Mouse (Mus musculus) lung, adult 18-20 months (tissue): ENCODE results near the gene Tmc2.

Experiments
- DNase-seq, 2 experiments: peaks; one replicate each; pipeline ENCODE4 v3.0.0; 2022; ENCODE audit warnings: mixed read lengths in 2 of 2

Gene Tmc2

DNA sequence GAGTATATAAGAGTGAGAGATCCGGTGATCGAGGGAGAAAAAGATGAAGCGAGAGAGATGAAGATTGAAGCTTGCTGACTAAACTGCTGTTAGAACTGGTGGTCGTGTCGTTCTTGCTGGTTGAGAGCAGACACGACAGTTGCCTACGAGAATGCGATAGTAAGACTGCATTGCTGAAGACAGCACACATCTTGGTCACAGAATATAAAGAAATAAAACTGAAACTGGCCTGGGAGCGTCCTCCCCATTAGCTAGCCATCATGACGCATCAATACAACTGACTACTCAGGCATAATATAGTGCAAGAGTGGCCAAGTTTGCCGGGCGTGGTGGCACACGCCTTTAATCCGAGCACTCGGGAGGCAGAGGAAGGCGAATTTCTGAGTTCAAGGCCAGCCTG lies at the start of gene Tmc2:
Gene Tmc2, plus strand, starts transcription at position 301 of the 400 bp plus-strand sequence.
- DNase-seq = no peak

- DNase-seq = no peak
Observed at GRCm38 (mm10) chr2:130146089-130146668, 48.8 kb upstream of the Tmc2 start.

DNA sequence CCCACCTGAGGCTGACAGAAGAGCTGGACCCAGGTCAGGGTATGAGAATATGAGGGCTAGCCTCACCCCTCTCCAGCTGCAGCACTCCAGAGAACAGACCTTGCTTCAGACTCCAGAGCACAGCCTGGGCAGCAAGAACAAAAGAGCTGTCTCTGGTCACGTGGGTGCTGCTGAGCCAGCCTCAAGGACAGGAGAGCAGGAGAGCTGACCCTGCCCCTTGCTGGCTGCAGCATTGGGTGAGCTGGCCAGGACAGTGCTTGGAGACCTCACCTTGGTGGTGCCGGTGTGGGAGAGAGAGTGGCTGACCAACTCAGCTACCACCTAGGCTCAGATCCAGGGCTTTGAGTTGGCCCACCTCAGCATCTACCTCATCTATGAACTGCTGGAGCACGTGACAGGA lies 39.8 kb upstream of the Tmc2 start:
- DNase-seq = no peak

DNA sequence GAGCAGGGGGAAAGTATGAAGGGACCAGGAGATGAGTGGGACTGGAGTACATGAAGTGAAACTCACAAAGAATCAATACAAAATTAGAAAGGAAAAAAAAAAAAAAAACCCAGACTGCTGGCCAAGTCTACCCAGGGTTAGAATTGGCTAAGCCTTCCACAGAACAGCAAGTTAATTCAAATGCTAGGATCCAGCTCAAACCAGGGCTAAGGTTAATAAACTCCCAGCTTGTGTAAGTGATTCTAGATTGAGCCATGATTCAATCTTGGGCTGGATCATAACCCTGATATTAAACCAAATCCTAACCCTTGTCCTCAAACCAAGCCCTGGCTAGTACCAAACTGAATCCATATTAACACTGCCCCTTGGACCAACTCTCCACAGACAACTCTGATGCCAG lies 39.1 kb upstream of the Tmc2 start:
- DNase-seq = no peak

DNA sequence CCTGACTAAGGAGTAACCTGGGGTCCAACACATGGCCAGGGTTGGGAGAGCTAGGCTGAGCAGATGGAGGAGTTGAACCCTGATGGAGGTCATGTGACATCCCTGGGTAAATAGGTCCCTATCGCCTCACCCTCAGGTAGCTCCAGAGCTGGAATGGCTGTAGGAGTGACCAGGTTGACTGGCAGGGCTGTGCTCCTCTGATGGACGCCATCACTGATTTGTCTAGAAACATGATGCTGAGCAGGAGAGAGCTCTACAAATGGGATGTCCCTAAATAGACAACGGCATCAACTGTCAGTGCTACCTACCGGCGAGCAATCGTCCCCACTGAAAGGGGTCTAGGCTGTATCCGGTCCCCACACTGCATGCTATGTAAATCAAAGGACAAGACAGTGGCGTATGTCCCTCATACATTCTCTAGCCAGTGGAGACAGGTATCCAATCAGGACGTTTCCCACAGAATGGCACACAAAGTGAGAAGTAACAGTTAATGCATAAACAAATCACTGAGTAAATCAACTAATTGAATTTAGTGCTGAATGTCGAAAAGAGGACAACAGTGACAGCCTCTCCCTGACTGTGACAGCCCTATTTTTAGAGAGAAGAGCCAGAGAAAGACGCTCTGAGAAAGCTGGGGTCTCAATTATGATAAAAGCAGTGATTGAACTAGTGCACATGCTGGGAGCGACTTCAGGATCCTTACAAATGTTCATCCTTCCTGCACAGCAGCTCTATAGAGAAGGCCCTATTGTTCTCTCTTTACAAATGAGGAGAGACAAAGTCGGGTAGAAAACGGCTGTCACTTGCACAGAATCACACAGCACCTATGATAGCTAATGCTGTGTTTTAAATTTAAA lies 37.5 kb upstream of the Tmc2 start:
- no peak for DNase-seq

DNA sequence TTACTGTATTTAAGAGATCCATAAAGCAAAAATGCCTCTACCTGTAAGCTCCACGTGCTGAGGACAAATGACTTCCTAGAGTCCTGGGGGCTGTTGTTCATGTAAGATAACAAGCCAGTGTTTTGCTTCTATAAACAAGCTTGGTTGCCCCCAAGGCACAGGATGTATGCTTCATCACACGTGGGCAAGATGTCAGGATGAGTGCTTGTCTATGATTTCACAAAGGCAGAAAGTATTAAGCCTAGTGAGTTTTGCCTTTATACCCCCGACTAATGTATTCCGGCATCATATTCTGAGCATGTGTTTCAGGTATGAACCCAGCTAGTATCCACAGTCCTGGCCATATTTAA lies 36.9 kb upstream of the Tmc2 start:
- no peak for DNase-seq

DNA sequence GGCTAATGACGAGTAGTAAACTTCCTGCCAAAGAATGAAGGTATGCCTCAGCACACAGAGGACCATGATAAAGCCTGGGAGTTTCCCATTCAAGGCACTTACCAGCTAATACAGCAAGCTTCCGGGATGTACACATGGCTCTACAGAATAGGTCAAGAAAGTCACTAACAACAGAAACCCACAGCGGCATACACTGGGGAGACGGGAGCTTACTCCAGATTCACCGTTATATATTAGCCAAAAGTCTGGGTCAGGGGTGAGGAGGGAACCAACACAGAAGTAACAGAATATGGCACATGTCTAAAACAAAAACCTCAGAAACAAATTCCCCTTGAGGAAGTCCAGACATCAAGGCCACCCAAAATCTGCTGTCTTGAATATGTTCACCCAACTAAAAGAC lies 32.3 kb upstream of the Tmc2 start:
- DNase-seq = no peak

DNA sequence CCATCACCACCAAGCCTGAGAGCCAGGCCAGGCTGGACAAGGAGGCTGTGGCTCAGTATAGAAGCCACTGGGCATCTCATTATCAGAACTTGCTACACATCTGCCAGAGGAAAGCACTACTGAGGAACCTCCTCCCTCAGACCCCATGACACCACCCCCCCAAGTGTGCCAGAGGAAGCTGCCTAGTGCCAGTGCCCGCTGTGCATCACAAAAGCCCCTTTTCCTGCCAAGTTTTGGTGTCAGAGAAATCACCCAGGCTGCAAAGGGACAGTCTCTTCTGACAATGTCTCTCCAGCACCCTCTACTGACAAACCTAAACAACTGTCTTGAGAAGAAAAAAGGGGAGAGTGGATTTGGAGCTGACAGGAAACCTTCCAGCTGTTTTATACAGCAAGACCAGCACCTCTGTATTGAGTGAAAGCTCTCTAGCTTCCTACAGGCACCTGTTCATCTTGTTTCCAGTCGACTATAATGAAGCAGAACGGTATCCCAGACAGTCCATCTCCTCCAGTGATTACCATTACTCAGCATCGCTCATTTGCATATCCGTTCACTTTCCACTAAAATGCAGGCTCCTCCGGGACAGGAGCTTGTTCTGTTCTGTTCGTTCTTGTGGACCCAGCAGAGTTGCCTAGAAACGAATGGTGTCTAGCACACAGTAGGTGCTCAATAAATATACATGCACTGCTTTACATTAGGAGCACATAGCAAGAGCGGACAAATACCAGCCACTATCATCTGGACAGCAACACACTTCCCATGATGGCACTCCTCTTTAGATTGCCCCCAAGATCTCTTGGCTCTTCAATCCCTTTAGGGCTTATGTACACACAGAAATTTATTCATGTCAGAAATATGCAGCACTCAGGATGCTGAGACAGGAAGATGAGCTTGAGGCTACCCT lies 28.4 kb upstream of the Tmc2 start:
- peak in 1 of 2 experiments; percentile 4 for DNase-seq

DNA sequence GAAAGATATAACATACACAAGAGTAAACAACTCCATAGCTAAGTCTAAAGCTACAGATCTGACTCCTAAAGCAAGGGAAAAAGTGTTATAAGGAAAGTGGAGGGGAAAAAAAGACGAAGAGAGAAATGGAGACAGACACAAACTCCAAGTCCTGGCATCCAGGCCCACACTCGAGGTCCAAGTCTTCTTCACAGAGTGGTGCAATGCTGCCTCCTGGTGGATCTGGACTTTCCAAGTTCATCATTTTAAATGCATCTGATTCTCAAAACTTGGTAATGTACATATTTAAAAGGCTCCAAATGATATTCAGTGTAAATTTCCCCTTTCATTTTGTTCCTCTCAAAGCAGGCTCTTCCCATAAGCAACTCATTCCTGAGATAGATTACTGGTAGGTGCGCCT lies 27.1 kb upstream of the Tmc2 start:
- DNase-seq = peak in 1 of 2 experiments; percentile 10

DNA sequence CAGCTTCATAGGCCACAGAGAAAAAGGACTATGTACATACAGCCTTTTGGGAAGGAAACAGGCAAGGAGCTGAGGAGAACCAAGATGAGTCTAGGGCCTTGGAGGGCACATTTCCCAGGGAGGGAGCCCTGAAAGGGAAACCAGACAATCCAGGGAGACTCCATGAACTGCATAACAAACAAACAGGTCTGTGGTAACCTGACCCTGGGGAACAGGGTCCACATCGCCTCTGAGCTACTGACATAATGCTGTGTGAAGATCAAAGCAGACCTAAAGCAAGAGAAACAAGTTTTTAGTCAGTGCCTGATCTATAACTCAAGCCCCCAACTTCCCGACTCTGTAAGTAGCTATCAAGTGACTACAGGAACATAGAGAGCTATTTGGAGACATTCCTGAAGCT lies 23.3 kb upstream of the Tmc2 start:
- DNase-seq = no peak

GRCm38 (mm10) chr2:130176820-130177219 lies 18.2 kb upstream of the Tmc2 start:
- peak in 1 of 2 experiments; percentile 7 for DNase-seq

- no peak for DNase-seq
Observed at GRCm38 (mm10) chr2:130178381-130178705, 16.7 kb upstream of the Tmc2 start.

GRCm38 (mm10) chr2:130178706-130179506 lies 16.1 kb upstream of the Tmc2 start, which contains the start of gene Snrpb:
Snrpb (minus strand) TSS chr2:130179403.
- peak; percentile 89 to 92 for DNase-seq

DNA sequence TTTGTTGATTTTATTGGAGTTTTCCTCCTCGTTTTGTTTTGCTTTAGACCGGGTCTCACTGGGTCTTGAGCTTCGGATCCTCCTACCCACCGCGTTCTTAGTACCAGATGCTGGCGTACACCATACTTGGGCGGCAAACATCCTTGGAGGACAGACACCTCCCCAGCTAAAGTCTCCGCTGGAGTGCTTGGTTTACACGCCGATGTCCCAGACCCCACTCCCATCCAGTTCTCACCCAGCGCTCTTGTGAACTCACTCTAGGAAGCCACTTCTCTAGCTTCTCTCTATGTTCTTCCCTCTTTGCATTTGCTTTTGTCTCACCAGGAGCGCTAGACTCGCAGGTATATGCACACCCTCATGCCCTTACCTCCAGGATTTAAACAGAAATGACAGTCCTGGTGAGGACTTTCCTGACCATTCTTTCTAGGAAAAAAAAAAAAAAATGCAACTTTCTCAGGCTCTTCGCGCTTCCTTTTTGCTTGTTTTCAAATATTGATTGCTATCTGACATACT lies 15.4 kb upstream of the Tmc2 start:
- no peak for DNase-seq

DNA sequence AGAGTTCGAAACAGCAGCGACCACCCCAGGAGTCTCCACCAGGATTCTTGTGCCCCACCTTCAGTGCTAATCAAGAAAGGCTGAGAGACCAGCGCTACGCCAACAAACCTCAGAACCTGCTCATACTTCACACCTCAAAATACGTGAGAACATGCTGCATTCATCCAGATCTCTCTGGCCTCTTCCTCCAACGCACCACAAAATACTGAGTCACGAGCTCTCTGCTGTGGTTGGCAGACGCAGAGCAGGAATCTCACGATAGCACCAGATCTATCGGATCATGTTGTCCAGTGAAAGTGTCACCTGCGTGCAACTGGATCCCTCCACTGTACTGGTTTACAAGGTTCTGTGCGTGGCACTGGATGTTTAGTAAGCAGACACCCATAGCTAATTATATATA lies 6.6 kb upstream of the Tmc2 start:
- DNase-seq = no peak

- DNase-seq = no peak
Observed at GRCm38 (mm10) chr2:130200961-130201360, 6.0 kb downstream of the Tmc2 start.

DNA sequence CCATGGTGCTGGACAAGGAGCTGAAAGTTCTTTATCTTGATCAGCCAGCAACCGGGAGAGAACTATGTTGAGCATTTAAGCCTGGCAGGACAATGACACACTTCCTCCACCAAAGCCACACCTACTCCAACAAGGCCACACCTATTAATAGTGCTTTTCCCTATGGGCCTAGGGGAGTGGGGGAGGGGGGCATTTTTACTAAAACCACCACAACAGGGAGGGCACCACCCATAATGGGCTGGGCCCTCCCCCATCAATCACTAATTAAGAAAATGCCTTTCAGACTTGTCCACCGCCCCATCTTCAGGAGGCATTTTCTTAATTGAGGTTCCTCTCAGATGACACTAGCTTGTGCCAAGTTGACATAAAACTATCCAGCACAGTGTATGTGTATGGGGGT lies 12.4 kb downstream of the Tmc2 start:
- no peak for DNase-seq

DNA sequence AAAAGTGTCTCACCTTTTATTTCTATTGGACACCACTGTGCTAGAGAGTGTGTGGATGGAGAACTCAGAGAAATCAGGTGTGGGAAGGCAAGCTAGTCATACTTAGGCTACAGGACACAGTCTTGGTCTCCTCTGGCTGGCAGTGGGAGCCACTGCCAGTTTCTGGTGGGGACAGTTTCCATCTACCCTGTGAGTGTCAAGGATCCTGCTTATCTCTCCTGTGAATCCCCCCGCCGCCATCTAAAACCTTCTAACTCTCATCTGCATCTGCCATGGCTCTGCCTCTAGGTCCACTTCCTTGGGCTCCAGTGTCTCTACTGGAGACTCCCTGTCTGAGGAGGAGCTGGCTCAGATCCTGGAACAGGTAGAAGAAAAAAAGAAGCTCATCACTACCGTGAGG lies 13.0 kb downstream of the Tmc2 start:
- no peak for DNase-seq

DNA sequence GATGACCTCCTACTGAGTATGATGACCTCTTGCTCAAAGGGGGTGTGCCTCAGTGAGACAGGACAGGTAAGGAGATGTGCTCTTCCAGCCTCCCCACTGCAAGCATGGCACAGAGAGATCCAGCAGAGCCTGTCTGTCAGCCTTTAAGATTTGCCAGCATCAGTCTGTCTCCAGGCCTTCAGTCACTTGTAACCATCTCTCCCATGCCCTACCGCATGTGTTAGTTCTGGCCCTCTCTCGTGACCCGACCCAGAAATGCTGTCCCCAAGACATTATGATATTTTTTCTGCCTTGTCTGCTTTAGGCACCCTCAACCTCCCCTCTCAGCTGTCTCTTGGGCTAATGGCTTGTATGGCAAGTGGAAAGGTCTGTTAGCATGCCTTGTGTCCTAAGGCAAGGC lies 14.6 kb downstream of the Tmc2 start:
- DNase-seq = no peak

DNA sequence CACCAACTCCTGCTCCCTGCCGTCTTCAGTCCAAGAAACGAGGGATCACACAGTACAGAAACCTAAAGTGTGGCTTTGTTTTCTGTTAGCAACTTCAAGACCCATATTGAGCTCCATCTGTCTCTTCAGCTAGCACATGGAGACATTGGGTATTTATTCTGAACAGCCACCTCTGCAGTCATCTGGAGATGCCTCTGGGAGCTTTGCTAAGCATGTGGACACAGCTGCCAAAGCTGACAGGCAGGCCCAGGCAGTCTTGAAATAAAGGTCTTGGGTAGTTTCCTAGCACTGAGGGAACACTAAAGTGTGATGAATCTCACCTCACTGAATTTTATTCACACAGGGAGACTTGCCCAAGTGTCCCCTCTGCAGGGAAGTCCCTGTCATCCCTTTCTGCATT lies 16.6 kb downstream of the Tmc2 start:
- no peak for DNase-seq

DNA sequence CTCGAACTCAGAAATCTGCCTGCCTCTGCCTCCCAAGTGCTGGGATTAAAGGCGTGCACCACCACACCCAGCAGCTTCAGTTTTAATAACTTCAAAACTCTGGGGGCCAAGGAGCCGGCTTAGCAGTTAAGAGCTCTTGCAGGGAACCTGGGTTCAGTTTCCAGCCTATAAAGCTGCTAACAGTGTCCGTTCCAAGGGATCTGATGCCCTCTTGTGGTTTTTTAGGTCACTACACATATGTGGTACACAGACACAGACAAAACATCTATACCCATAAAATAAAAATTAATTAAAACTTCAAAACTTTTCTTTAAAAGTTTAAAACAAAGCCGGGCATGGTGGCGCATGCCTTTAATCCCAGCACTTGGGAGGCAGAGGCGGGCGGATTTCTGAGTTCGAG lies 51.9 kb downstream of the Tmc2 start:
- DNase-seq = peak in 1 of 2 experiments; percentile 10

- DNase-seq = no peak
Observed at GRCm38 (mm10) chr2:130248226-130248625, 53.2 kb downstream of the Tmc2 start.

- no peak for DNase-seq
Observed at GRCm38 (mm10) chr2:130256762-130257161, 61.8 kb downstream of the Tmc2 start.
